Mouse (Mus musculus) cerebellum, adult 8-10 months (tissue): ENCODE data around the gene Prkaa2.
"Not testable (repeated sequence)": the region's sequence is repeated elsewhere in the genome, so short reads cannot be mapped to it uniquely, and the experiment has no call there.

ENCODE experiments used
- DNase-seq: peaks from one replicate; pipeline ENCODE4 v3.0.0; 2022

Prkaa2 gene

GRCm38 (mm10) chr4:105007360-105008018 is 102.2 kb downstream of the Prkaa2 start:
- no peak for DNase-seq

- not testable (repeated sequence) for DNase-seq
Observed at GRCm38 (mm10) chr4:105004649-105005048, 105.0 kb downstream of the Prkaa2 start.

- DNase-seq: no peak
Observed at GRCm38 (mm10) chr4:105004135-105004534, 105.6 kb downstream of the Prkaa2 start.

GRCm38 (mm10) chr4:105001736-105002135 is 108.0 kb downstream of the Prkaa2 start:
- DNase-seq: no peak

GRCm38 (mm10) chr4:104999702-105000101 is 110.0 kb downstream of the Prkaa2 start:
- DNase-seq: no peak

GRCm38 (mm10) chr4:104993140-104993874 is 116.4 kb downstream of the Prkaa2 start:
- no peak for DNase-seq

GRCm38 (mm10) chr4:104992271-104992670 is 117.4 kb downstream of the Prkaa2 start:
- DNase-seq: no peak

GRCm38 (mm10) chr4:104990686-104991085 is 119.0 kb downstream of the Prkaa2 start:
- DNase-seq: no peak

- DNase-seq: peak; percentile 74
Observed at GRCm38 (mm10) chr4:104990016-104990415, 119.7 kb downstream of the Prkaa2 start.

GRCm38 (mm10) chr4:104988709-104989108 is 121.0 kb downstream of the Prkaa2 start:
- DNase-seq: no peak

- DNase-seq: peak; percentile 53
Observed at GRCm38 (mm10) chr4:104988102-104988501, 121.6 kb downstream of the Prkaa2 start.

GRCm38 (mm10) chr4:104987631-104988030 is 122.1 kb downstream of the Prkaa2 start:
- DNase-seq: no peak

GRCm38 (mm10) chr4:104985960-104986632 is 123.6 kb downstream of the Prkaa2 start:
- DNase-seq: no peak
